Mouse (Mus musculus) liver, adult 2 months (tissue): ENCODE results near the gene Nlgn1.

Experiments used
- CTCF ChIP-seq: fragments of 200-500 bp; IDR thresholded peaks from 2 replicates; pipeline ENCODE4 v1.5.1; 2011; ENCODE audit warnings: low read depth, low read length, control low read depth
- POLR2A ChIP-seq: fragments of 200-500 bp; IDR thresholded peaks from 2 replicates; pipeline ENCODE4 v1.6.1; 2011; ENCODE audit warnings: low read length, control low read depth; ENCODE audit not compliant: insufficient read depth; ENCODE audit errors: extremely low read depth

DNA sequence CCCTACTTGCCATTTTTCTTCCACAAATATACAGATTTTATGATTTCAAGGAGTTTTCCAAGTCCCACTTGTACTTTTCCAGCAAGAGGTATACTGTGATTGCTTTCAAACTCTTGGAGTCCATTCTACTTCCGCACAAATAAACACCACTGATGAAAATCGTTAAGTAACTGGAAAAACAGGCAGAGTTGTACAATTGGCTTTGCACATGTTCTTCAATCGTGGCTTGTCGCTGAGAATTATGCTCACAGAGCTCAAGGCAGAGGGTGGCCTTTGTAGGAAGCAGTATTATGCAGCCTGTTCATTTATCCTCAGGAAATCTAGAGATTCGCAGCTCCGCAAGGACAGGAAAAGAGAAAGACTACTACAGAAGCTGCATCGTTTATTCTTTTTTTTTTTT is 225.9 kb downstream of the Nlgn1 start:
- TF ChIP-seq CTCF (no peak), POLR2A (no peak)
